Mouse (Mus musculus) liver, adult (tissue): Measurements from ENCODE around the gene Cd79b.

ENCODE experiments used
- GATA4 ChIP-seq: IDR thresholded peaks from 2 replicates; pipeline ENCODE4 v1.6.1; 2014; ENCODE audit warnings: mild to moderate bottlenecking, low read length; ENCODE audit not compliant: insufficient replicate concordance

Gene Cd79b

DNA sequence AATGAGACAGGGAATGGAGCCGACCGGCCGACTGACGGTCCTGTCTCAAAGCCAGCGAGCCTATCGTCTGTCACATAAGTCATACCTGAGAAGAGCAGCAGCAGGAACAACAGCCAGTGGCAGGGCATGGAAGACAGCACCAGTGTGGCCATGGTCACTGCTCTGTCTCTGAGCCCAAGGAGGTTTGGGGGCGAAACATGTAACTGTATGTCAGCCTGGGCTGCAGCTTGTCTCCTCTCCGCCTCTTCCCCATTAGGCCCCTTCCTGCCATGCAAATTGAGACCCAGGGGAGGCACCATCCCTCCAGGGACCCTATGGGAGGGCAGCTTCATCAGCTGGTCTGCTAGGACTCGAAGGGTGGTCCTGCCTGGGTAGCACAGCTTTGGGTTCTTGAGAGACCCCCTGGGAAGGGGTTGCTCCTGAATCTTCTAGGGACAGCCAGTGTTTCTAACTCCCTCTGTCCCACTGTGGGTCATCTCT lies at the start of gene Cd79b:
TSS of gene Cd79b (minus strand) at position 430 of the 480 bp plus-strand sequence.
- no peak for TF ChIP-seq GATA4

DNA sequence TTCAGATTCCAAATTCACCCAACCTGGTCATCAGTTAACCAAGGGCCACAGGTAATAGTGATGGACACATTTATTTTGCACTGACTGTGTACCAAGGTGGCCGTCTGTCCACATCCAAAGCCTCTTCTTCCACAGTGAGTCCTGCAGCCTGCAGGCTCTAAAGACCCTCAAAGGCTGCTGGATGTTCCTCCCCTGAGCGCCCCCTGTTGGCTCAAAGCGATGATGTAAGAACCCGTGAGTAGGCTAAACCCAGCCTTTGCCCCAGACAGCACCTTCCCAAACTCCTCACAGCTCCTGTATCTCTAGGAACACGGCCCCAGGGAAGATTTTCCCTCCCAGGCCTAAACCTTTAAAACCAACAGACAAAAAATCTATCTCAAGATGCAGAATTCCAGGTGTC lies 44.8 kb upstream of the Cd79b start:
- no peak for TF ChIP-seq GATA4

DNA sequence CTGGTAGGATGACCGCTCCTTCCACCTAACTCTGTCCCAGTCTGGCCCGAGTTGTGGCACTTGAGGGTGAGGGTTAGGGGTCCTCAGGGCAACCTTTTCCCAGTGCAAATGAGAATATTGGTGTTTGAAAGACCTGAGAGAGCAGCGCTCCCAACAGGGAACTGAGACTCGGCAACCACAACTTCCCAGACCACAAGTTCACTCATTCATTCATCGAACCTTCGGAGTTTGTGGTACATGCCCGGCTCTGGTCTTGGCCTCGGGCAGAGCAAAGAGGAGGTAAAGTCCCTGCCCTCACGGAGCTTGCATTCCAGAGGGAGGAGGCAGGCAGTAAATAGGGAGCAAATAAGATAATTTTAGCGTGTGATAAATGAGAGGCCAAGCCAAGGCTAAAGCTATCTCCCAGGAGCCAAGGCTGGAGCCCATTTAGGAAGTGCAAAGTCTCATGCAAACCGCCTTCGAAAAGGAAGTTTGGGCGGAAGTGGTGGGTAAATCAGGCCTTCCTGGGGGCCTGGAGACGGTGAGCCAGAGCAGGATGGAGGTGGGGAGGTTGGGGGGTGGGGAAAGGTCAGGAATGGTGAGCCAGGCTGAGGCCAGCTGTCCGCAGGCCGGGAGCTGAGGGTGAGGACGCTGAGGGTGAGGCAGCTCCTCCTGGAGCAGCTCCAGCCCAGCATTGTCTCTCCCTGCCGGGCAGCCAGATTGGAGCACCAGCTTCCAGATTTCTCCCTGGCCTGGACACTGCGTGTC lies 41.0 kb upstream of the Cd79b start:
- TF ChIP-seq GATA4, result peak; percentile 81; the same call in 1 of the 2 replicates

DNA sequence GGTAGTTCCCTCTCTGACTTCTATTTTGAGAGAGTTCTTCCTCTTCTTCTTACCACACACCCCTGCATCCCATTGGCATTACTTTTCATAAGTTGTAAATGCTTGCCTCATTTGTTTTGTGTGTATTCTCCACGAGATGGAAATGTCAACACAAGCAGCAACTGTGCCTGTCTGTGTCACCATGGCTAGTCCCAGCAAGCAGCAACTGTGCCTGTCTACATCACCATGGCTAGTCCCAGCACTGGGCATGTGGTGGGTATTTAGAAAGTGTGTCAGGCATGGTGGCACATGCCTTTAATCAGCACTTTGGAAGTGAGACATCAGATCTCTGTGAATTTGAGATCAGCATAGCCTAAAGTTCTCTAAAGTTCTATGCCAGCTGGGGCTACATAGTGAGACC lies 39.6 kb upstream of the Cd79b start:
- TF ChIP-seq GATA4, result no peak

DNA sequence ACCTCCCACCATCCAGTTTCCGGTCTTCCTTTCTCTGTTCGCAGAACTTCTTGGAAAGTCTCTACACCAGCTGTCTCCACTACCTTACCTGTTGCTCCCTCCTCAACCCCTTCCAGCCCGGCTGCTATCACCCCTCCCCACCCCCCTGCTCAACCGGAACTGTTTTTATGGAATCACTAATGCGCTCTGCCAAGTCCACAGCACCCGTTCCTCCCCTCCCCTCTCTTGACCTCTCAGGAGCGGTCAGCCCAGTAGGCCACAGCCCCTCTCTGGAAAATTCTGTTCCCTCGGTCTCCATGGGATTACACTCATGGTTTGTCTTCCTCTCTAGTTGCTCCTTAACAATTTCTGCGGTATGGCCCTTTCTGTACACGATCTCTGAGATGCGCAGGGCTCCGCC lies 38.6 kb upstream of the Cd79b start, which contains the start of gene Scn4a:
TSS of gene Scn4a (minus strand) at position 101 of the 400 bp plus-strand sequence.
- no peak for TF ChIP-seq GATA4

- TF ChIP-seq GATA4, result no peak
These were observed 37.4 kb upstream of the Cd79b start for GRCm38 (mm10) chr11:106351941-106352340.

DNA sequence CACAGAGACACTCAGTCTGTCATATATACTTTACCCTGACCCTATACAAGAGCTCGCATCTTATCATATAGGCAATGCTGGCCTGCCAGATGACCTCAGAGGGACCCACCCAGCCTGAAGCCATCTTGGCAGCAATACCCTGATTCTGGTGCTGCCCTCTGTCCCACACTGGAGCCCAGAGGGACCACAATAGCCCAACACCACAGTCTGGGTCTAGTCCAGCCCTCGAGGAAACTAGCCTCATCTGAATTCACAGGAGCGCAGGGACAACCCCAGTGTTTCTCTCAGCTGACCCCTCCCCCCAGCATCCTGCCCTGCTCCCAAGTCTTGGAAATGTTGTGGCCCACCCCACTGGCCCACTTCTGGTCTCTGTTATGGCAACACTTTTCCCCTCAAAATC lies 36.7 kb upstream of the Cd79b start:
- no peak for TF ChIP-seq GATA4

DNA sequence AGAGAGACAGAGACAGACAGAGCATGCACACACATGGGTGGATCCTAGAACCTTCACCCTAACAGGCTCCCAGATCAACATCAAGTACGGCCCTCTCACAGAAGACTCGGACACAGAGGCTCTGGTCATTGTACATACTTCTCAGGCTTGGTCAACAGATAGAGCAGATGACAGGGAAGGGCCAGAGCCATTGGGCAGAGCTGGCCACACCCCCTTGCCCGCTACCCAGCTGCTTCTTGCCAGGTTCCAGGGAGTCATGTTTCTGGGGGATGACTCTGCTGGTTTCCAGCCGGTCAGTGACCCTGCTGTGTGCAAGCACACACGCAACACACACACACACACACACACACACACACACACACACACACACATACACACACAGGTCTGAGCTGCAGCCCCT lies 36.3 kb upstream of the Cd79b start:
- no peak for TF ChIP-seq GATA4

GRCm38 (mm10) chr11:106349772-106350171 lies 35.2 kb upstream of the Cd79b start:
- no peak for TF ChIP-seq GATA4

- TF ChIP-seq GATA4, result no peak
These were observed 30.3 kb upstream of the Cd79b start for GRCm38 (mm10) chr11:106344910-106345309.

DNA sequence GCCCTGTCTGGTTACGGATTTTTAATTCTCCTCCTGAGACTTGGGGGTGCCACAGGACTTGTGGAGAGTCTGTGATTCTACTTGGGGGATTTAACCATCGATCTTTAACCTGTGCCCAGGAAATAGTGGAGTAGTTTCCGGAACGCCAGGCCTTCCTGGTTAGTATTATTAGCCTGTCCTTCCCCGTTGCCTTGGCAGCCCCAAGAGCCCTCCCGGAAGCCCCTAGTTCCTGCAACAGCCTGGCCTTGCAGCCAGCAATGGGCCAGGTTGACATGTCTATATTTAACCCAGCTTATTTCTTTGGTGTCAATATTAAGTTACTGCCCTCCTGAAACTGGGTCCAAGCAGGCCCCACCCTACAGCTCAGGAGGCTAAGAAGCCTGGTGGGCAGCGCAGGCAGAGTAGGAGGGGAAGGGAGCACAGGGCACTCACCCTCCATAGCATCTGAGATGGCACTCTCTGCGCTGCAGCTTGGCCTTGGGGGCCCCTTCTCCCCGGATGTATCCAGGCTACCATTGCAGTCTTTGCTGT lies 26.5 kb upstream of the Cd79b start:
- TF ChIP-seq GATA4, result no peak

GRCm38 (mm10) chr11:106338870-106339269 lies 24.3 kb upstream of the Cd79b start:
- no peak for TF ChIP-seq GATA4

- no peak for TF ChIP-seq GATA4
These were observed 23.5 kb upstream of the Cd79b start for GRCm38 (mm10) chr11:106338029-106338428.

DNA sequence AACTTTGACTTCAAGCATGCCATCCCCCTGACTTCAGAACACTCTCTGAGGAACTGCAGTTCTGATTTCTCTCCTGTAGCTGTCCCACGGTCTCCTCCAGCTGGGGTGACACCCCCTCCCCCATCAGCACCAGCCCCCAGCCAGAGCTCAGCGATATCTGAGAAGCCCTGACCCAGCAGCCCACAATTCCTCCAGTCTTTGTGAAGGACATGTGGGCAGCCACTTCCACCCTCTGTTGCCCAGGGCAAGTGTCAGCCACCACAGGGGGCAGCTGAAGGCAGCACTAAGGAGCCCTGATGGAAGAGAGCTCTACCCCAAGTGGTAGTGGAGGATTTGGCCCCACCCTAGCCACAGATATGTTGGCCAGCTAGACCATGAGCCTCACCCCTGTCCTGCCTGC lies 19.5 kb upstream of the Cd79b start:
- no peak for TF ChIP-seq GATA4

DNA sequence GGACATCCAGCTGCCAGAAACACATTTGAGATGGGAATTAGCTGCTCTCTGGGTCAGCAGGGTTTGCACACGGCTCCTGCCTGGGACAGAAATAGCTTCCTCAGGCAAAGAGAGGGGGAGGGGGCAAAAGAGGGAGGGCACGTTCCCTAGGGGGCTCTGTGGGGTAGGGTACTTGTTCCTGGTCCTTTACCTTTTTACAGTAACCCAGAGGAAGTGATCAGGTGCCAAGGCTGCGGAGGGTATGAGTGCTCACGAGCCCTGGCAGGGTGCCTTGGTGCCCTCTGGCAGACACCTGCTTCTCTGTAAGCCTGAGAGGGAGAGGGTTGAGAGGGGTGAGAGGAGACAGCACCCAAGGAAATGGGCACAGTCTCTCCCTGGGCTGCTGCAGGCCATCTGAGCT lies 17.9 kb upstream of the Cd79b start:
- no peak for TF ChIP-seq GATA4

- TF ChIP-seq GATA4, result no peak
These were observed 15.1 kb upstream of the Cd79b start for GRCm38 (mm10) chr11:106329682-106330081.

- no peak for TF ChIP-seq GATA4
These were observed 14.6 kb upstream of the Cd79b start for GRCm38 (mm10) chr11:106329128-106329527.

DNA sequence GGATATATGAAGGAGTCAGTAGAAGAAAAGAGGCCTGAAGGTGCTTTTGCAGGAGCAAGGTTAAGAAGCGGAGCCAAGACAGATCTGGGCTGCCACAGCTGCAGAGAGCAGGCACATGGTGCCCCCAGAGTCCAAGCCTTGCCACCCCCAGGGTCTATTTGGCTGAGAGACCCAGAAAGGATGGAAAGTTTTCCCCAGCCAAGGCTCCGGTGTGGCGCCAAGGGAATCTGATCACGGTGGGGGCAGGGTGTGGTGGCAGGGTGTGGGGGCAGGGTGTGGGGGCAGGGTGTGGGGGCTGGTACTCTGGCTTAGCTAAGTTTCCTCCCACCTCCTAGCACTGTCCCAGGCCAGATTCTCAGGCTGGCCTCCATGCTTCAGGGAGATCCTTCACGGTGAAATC lies 14.0 kb upstream of the Cd79b start:
- no peak for TF ChIP-seq GATA4
